Mouse (Mus musculus) cortical plate, adult 2 months (tissue): Measurements from ENCODE around the gene Opn5.

Source experiments
- CTCF ChIP-seq: fragments of 200-500 bp; IDR thresholded peaks from 2 replicates; pipeline ENCODE4 v1.5.1; 2011; ENCODE audit warnings: mild to moderate bottlenecking, control low read depth, low read length; ENCODE audit not compliant: insufficient read depth; ENCODE audit errors: extremely low read depth
- POLR2A ChIP-seq: fragments of 200-500 bp; IDR thresholded peaks from 2 replicates; pipeline ENCODE4 v1.6.1; 2011; ENCODE audit warnings: mild to moderate bottlenecking, low read length, control low read depth; ENCODE audit not compliant: insufficient read depth; ENCODE audit errors: extremely low read depth

DNA sequence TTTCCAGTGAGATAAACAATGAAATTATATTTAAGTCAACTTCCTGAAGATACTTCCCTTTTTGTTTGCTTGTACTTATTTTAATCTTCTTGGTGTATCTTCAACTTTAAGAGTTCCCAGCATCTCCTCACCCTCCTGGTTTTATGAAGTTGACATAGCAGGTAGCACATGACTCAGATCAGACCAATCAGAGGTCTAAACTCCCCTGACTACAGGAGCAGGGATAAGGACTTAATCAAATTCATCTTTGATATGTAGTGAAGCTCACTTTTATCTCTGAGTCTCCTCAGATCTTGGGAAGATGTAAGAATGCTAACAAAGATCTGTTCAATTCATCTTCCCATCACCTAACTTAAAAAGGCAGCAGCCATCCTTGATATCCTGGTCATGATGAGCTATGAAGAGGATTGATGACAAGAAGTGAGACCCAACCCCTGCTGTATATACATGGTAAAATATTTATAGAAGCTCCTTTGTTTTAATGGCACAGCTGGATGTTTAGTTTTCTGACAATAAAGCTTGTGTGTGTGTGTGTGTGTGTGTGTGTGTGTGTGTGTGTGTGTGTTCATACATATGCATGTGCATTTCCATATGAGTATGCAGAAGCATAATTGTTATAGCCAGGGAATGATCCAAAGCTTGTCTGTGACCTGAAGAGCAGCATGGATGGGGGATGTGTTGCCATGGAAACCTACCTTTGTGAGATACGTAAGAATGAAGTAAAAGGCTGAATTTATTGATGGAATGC lies 28.7 kb downstream of the Opn5 start:
- TF ChIP-seq CTCF, result no peak
- no peak for TF ChIP-seq POLR2A
